Mouse (Mus musculus) cerebellum, adult 11-12 months (tissue): ENCODE results near the gene C8a.

Experiments used
- DNase-seq: peaks from one replicate; pipeline ENCODE4 v3.0.0; 2022

The C8a gene

DNA sequence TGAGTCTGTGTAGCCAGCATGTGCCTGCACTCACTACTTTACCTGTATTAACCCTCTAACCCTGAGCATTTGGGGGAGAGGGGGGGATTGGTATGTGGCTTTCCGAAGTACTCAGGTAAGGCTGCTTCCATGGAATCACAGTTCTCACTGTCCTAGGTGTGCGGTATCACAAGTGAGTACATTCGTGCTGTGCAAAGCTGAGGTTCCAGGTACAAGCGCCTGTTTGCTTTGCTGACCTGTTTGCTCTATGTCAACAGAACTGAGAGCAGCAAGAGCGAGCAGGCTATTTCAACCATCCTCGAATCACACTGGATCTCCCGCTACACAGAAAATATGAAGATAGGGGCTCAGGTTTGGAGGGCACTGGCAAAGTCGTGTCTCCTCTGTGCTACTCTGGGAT is 110.1 kb downstream of the C8a start, which contains the start of gene C8b:
Gene C8b, plus strand, starts transcription at position 253 of the 400 bp plus-strand sequence.
- DNase-seq: no peak
